Mouse (Mus musculus) ES-Bruce4 (cell line): ENCODE data around the gene Sval1.

ENCODE experiments used
- CTCF ChIP-seq: IDR thresholded peaks from one replicate; pipeline ENCODE4 v1.8.1; 2011; ENCODE audit warnings: low read depth, low read length
- EP300 ChIP-seq: IDR thresholded peaks from 2 replicates; pipeline ENCODE4 v1.6.1; 2011; ENCODE audit warnings: low read depth, low read length; ENCODE audit not compliant: insufficient read depth
- POLR2A ChIP-seq: IDR thresholded peaks from one replicate; pipeline ENCODE4 v1.8.1; 2011; ENCODE audit warnings: low read length; ENCODE audit not compliant: insufficient read depth

GRCm38 (mm10) chr6:41967840-41968239 is 16.4 kb downstream of the Sval1 start, which contains the start of gene Sval3:
- TF ChIP-seq CTCF = no peak
- no peak for TF ChIP-seq EP300
- TF ChIP-seq POLR2A = no peak
